Comparison of ENCODE assay signal across 12 mouse cellular contexts in genomic region chr5:134131586-134131985, GRCm38 (mm10). TPM values are rescaled to one million over a fixed set of nuclear protein-coding genes. Genes with fewer than 3 reads are reported as not detected.
DNase-seq lines count a peak whose midpoint lies in the region; ATAC-seq and TF ChIP-seq lines count a peak whose summit lies in the region.
"Had no signal": no experiment of that assay in that cellular context is flagged by ENCODE, and none has a peak within 500 bp of the region (broad histone marks: within the 10 kb centered on the region; RNA-seq: fewer than 3 reads in every experiment).

No protein-coding gene starts in this region.

- no peak for ATAC-seq in limb, embryonic 14.5 days (ENCODE audit: low FRiP score, low read depth)
- peak; percentile 66 for ATAC-seq in granulocyte monocyte progenitor cell, adult 5-6 weeks (replicated peaks; ENCODE audit: poor library complexity, severe bottlenecking)
- peak; percentile 36; the same call in 1 of the 2 replicates for ATAC-seq in midbrain, embryonic 16.5 days
- ATAC-seq: intestine, postnatal 0 days had no signal

- peaks cover 25% of the 10 kb centered on the region for H3K36me3 ChIP-seq in limb, embryonic 14.5 days (ENCODE audit: control insufficient read depth, insufficient read depth, low read length)
- peaks cover 52% of the 10 kb centered on the region for H3K36me3 ChIP-seq in limb, embryonic 10.5 days
- H3K36me3 ChIP-seq in midbrain, embryonic 16.5 days (ENCODE audit: control insufficient read depth, insufficient read depth, low read length), result peaks cover 29% of the 10 kb centered on the region
- H3K36me3 ChIP-seq: G1E had no signal

- TF ChIP-seq POLR2A in limb, embryonic 14.5 days (IDR thresholded peaks at IDR 0.05; ENCODE audit: borderline replicate concordance, extremely low read depth, insufficient read depth, insufficient read length), result no peak
- no peak for TF ChIP-seq POLR2A in brain, embryonic 14.5 days (IDR thresholded peaks at IDR 0.05; ENCODE audit: borderline replicate concordance, extremely low read depth, insufficient read depth, insufficient read length, poor library complexity, severe bottlenecking)

- WGBS in limb, embryonic 14.5 days, result 48% methylated on average over 4 of the region's 4 CpGs
- 58% methylated on average over 4 of the region's 4 CpGs for WGBS in limb, embryonic 10.5 days
- WGBS in midbrain, embryonic 16.5 days, result 5% methylated on average over 4 of the region's 4 CpGs

- no peak overlapping the region for H3K4me2 ChIP-seq in limb, embryonic 14.5 days (replicated peaks; ENCODE audit: low read depth, low read length, severe bottlenecking)
- no peak overlapping the region; the same call in 1 of the 2 replicates for H3K4me2 ChIP-seq in midbrain, embryonic 16.5 days (ENCODE audit: low read length)

- peak; percentile 12 for DNase-seq in limb, embryonic 14.5 days (ENCODE audit: low spot score)
- no peak for DNase-seq in limb, embryonic 10.5 days (ENCODE audit: low spot score)
- DNase-seq in brain, embryonic 14.5 days (ENCODE audit: low read depth), result peak; percentile 80
- no peak for DNase-seq in frontal cortex, postnatal 25 days (ENCODE audit: low spot score in 2 of 2)
- no peak for DNase-seq in neural tube, embryonic 10.5 days (ENCODE audit: extremely low spot score, low spot score)
- DNase-seq: heart, adult 18-20 months; right cerebral cortex, postnatal 14 days; thymus, adult 2 months had no signal

- H3K4me1 ChIP-seq in limb, embryonic 14.5 days (ENCODE audit: control insufficient read depth, insufficient read depth, low read length), result peaks cover 4% of the 10 kb centered on the region; the same call in 1 of the 2 replicates
- H3K4me1 ChIP-seq in limb, embryonic 10.5 days, result peaks cover 10% of the 10 kb centered on the region
- peaks cover 8% of the 10 kb centered on the region for H3K4me1 ChIP-seq in midbrain, embryonic 16.5 days (ENCODE audit: control insufficient read depth, insufficient read depth, low read length)

- no peak overlapping the region for H3K27ac ChIP-seq in limb, embryonic 14.5 days (replicated peaks; ENCODE audit: low read depth, low read length)
- H3K27ac ChIP-seq in limb, embryonic 10.5 days, result no peak overlapping the region
- peak overlapping the region; percentile 72 for H3K27ac ChIP-seq in midbrain, embryonic 16.5 days (ENCODE audit: low read length)

- no peaks in the 10 kb centered on the region for H3K9me3 ChIP-seq in limb, embryonic 14.5 days (ENCODE audit: control insufficient read depth, low read length)
- no peaks in the 10 kb centered on the region for H3K9me3 ChIP-seq in limb, embryonic 10.5 days (replicated peaks)
- no peaks in the 10 kb centered on the region for H3K9me3 ChIP-seq in midbrain, embryonic 16.5 days (replicated peaks; ENCODE audit: control insufficient read depth, low read length, poor library complexity, severe bottlenecking)

- H3K27me3 ChIP-seq in limb, embryonic 14.5 days (ENCODE audit: control insufficient read depth, insufficient read depth, low read length), result no peaks in the 10 kb centered on the region
- H3K27me3 ChIP-seq in limb, embryonic 10.5 days (ENCODE audit: low read depth, poor library complexity, severe bottlenecking), result no peaks in the 10 kb centered on the region
- no peaks in the 10 kb centered on the region for H3K27me3 ChIP-seq in midbrain, embryonic 16.5 days (ENCODE audit: control insufficient read depth, insufficient read depth, low read depth, low read length)

- H3K9ac ChIP-seq in limb, embryonic 14.5 days (ENCODE audit: low read depth, low read length, severe bottlenecking), result no peak overlapping the region
- H3K9ac ChIP-seq in midbrain, embryonic 16.5 days (ENCODE audit: low read depth, low read length), result no peak overlapping the region

- no peak overlapping the region for H3K4me3 ChIP-seq in limb, embryonic 14.5 days (replicated peaks; ENCODE audit: low read length)
- H3K4me3 ChIP-seq in limb, embryonic 10.5 days, result no peak overlapping the region
- no peak overlapping the region for H3K4me3 ChIP-seq in midbrain, embryonic 16.5 days (ENCODE audit: low read depth, low read length)

- no peak for TF ChIP-seq CTCF in brain, embryonic 14.5 days (IDR thresholded peaks at IDR 0.05; ENCODE audit: borderline replicate concordance, extremely low read depth, insufficient read depth, insufficient read length)

RNA-seq across cellular contexts. Expression of gene Castor2, which starts 32.1 kb away (rescaled TPM):
- polyA plus RNA-seq in limb, embryonic 14.5 days (2012; rRNA removed), result 10.3 and 13.4 TPM in 2 replicates
- polyA plus RNA-seq in limb, embryonic 14.5 days (2014; fragmentation: Nextera tagmentation; extraction: Ambion mirVana), result 10.8 and 11.5 TPM in 2 replicates
- polyA plus RNA-seq in limb, embryonic 10.5 days (2016; fragmentation: Nextera tagmentation; extraction: Ambion mirVana), result 6.4 and 10.6 TPM in 2 replicates
- 22.1 and 38.3 TPM in 2 replicates for polyA plus RNA-seq in brain, embryonic 14.5 days (2012; rRNA removed)
- 1.2 and 1.3 TPM in 2 replicates for total RNA-seq in granulocyte monocyte progenitor cell, adult 5-6 weeks (2014; fragmentation: Nextera tagmentation)
- total RNA-seq in granulocyte monocyte progenitor cell, adult 5-6 weeks (2017), result 0.30 and 3.0 TPM in 2 replicates
- polyA plus RNA-seq in midbrain, embryonic 16.5 days (2015; fragmentation: Nextera tagmentation; extraction: Ambion mirVana), result 29.4 and 34.8 TPM in 2 replicates
- polyA plus RNA-seq: G1E had no signal

RNA-seq across cellular contexts. Expression of gene Rcc1l, which starts 45.0 kb away (rescaled TPM):
- polyA plus RNA-seq in limb, embryonic 14.5 days (2012; rRNA removed), result 24.7 and 26.4 TPM in 2 replicates
- 30.1 and 30.4 TPM in 2 replicates for polyA plus RNA-seq in limb, embryonic 14.5 days (2014; fragmentation: Nextera tagmentation; extraction: Ambion mirVana)
- polyA plus RNA-seq in limb, embryonic 10.5 days (2016; fragmentation: Nextera tagmentation; extraction: Ambion mirVana), result 44.5 and 48.3 TPM in 2 replicates
- polyA plus RNA-seq in brain, embryonic 14.5 days (2012; rRNA removed), result 15.5 and 18.0 TPM in 2 replicates
- total RNA-seq in granulocyte monocyte progenitor cell, adult 5-6 weeks (2014; fragmentation: Nextera tagmentation), result 22.9 and 25.7 TPM in 2 replicates
- 8.7 and 9.7 TPM in 2 replicates for total RNA-seq in granulocyte monocyte progenitor cell, adult 5-6 weeks (2017)
- 19.1 and 20.9 TPM in 2 replicates for polyA plus RNA-seq in midbrain, embryonic 16.5 days (2015; fragmentation: Nextera tagmentation; extraction: Ambion mirVana)

RNA-seq across cellular contexts. Expression of gene Gtf2ird2, which starts 52.2 kb away (rescaled TPM):
- 14.8 and 15.8 TPM in 2 replicates for polyA plus RNA-seq in limb, embryonic 14.5 days (2012; rRNA removed)
- polyA plus RNA-seq in limb, embryonic 14.5 days (2014; fragmentation: Nextera tagmentation; extraction: Ambion mirVana), result 7.9 and 8.5 TPM in 2 replicates
- polyA plus RNA-seq in limb, embryonic 10.5 days (2016; fragmentation: Nextera tagmentation; extraction: Ambion mirVana), result 5.3 and 7.3 TPM in 2 replicates
- 17.9 and 22.1 TPM in 2 replicates for polyA plus RNA-seq in brain, embryonic 14.5 days (2012; rRNA removed)
- total RNA-seq in granulocyte monocyte progenitor cell, adult 5-6 weeks (2014; fragmentation: Nextera tagmentation), result 1.3 and 15.1 TPM in 2 replicates
- total RNA-seq in granulocyte monocyte progenitor cell, adult 5-6 weeks (2017), result 3.9 and 5.0 TPM in 2 replicates
- 15.0 and 15.2 TPM in 2 replicates for polyA plus RNA-seq in midbrain, embryonic 16.5 days (2015; fragmentation: Nextera tagmentation; extraction: Ambion mirVana)

Comparison
In these comparisons a context has a peak if more than half of its experiments do, and no peak if none do; other contexts are left out.
1. DNase-seq: peak in limb, embryonic 14.5 days (single experiment) and brain, embryonic 14.5 days (single experiment); none in limb, embryonic 10.5 days (single experiment), frontal cortex, postnatal 25 days (0 of 2) and neural tube, embryonic 10.5 days (single experiment).